Mouse (Mus musculus) kidney, embryonic 14.5 days (tissue): ENCODE measurements around the gene Setdb2. TPM values are rescaled to one million over a fixed set of nuclear protein-coding genes. Genes with fewer than 3 reads are reported as not detected.

ENCODE experiments used
- polyA plus RNA-seq: library from polyadenylated mRNA; unstranded; fragments of >200 nt; fragmentation: Nextera tagmentation; extraction: Ambion mirVana; gene quantifications from 2 replicates; pipeline ENCODE4 v1.2.1, GENCODE M21; 2014

Setdb2 gene
- polyA plus RNA-seq, 1 experiment from 2014 or later: 13.5 TPM

Other genes with a start within 250 kb of the Setdb2 start
- 55.5 and 93.0 TPM in 2 replicates for gene Rcbtb1, start 239.7 kb downstream of the Setdb2 start, polyA plus RNA-seq
- not detected in 2 replicates for gene Gm6904, start 180.7 kb downstream of the Setdb2 start, polyA plus RNA-seq
- gene Phf11a, start 143.4 kb downstream of the Setdb2 start, polyA plus RNA-seq: not detected in 2 replicates
- 0.71 and 0.79 TPM in 2 replicates for gene Phf11b, start 99.5 kb downstream of the Setdb2 start, polyA plus RNA-seq
- gene Phf11d, start 75.4 kb downstream of the Setdb2 start, polyA plus RNA-seq: 0.39 and 0.43 TPM in 2 replicates
- 0.64 and 0.79 TPM in 2 replicates for gene Phf11c, start 45.5 kb downstream of the Setdb2 start, polyA plus RNA-seq
- 35.4 and 42.6 TPM in 2 replicates for gene Cab39l, start 88 bp upstream of the Setdb2 start, polyA plus RNA-seq
- gene Cdadc1, start 157.1 kb upstream of the Setdb2 start, polyA plus RNA-seq: 25.7 and 35.5 TPM in 2 replicates
- gene Shisa2, start 184.4 kb upstream of the Setdb2 start, polyA plus RNA-seq: 19.0 and 24.6 TPM in 2 replicates